Mouse (Mus musculus): ENCODE measurements around the gene Olfr394. TPM values are rescaled to one million over a fixed set of nuclear protein-coding genes. Genes with fewer than 3 reads are reported as not detected.
"Not testable (repeated sequence)": the region's sequence is repeated elsewhere in the genome, so short reads cannot be mapped to it uniquely, and the experiment has no call there.

Gene Olfr394
- polyA plus RNA-seq (2015; fragmentation: Nextera tagmentation; extraction: Ambion mirVana) = not detected in 2 replicates

DNA sequence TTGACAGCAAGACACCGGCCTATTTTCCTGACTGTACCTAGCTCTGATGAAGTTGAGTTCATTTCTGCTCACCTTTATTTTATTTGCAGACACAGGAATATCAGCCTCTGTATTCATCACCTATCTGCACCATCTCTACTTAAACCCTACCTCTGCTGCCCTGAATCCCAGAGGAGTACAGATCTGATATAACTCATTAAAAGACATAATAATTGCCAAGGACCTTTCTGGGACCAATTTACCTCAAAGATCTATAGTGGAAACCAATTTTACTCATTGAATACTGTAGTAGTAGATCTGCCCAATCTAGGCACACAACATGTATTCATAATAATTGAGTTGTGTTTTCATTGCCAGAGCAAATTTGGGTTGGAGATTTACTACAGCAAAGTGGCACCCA lies at the start of gene Olfr394:
TSS of gene Olfr394 (minus strand) at position 101 of the 400 bp plus-strand sequence.
- Histone ChIP-seq H3K4me2 (ENCODE audit: low read depth, low read length) (no peak within 1 kb of the TSS), H3K27ac (ENCODE audit: low read length) (no peak within 1 kb of the TSS), H3K27me3 (ENCODE audit: control insufficient read depth, insufficient read depth, low read depth, low read length) (no peaks in the 10 kb centered on the region), H3K9ac (ENCODE audit: low read length) (no peak within 1 kb of the TSS), H3K9me3 (ENCODE audit: control insufficient read depth, low read length) (no peaks in the 10 kb centered on the region), H3K4me3 (ENCODE audit: low read length) (no peak within 1 kb of the TSS), H3K4me1 (replicated peaks; ENCODE audit: control insufficient read depth, insufficient read depth, low read length) (no peaks in the 10 kb centered on the region), H3K36me3 (ENCODE audit: control insufficient read depth, insufficient read depth, low read length) (no peaks in the 10 kb centered on the region)
- no peak for ATAC-seq (ENCODE audit: low read depth)
- WGBS = 65% methylated on average over 1 of the region's 1 CpGs

GRCm38 (mm10) chr11:73936377-73936776 lies 45.8 kb upstream of the Olfr394 start, which contains the start of gene Olfr23:
Olfr23 (plus strand) TSS chr11:73936677.
- H3K36me3 ChIP-seq (ENCODE audit: control insufficient read depth, insufficient read depth, low read length) = no peaks in the 10 kb centered on the region
- no peak within 1 kb of the TSS for H3K27ac ChIP-seq (ENCODE audit: low read length)
- ATAC-seq (ENCODE audit: low read depth) = no peak
- H3K4me1 ChIP-seq (replicated peaks; ENCODE audit: control insufficient read depth, insufficient read depth, low read length) = no peaks in the 10 kb centered on the region
- no peak within 1 kb of the TSS for H3K4me2 ChIP-seq (ENCODE audit: low read depth, low read length)
- no peak within 1 kb of the TSS for H3K9ac ChIP-seq (ENCODE audit: low read length)
- no peak within 1 kb of the TSS for H3K4me3 ChIP-seq (ENCODE audit: low read length)
- no peaks in the 10 kb centered on the region for H3K27me3 ChIP-seq (ENCODE audit: control insufficient read depth, insufficient read depth, low read depth, low read length)
- no peaks in the 10 kb centered on the region for H3K9me3 ChIP-seq (ENCODE audit: control insufficient read depth, low read length)

- H3K27me3 ChIP-seq (ENCODE audit: control insufficient read depth, insufficient read depth, low read depth, low read length); H3K36me3 ChIP-seq (ENCODE audit: control insufficient read depth, insufficient read depth, low read length); H3K9me3 ChIP-seq (ENCODE audit: control insufficient read depth, low read length); H3K4me3 ChIP-seq (ENCODE audit: low read length); H3K9ac ChIP-seq (ENCODE audit: low read length); H3K27ac ChIP-seq (ENCODE audit: low read length); H3K4me2 ChIP-seq (ENCODE audit: low read depth, low read length); H3K4me1 ChIP-seq (replicated peaks; ENCODE audit: control insufficient read depth, insufficient read depth, low read length); ATAC-seq (ENCODE audit: low read depth): not testable (repeated sequence)
- 69% methylated on average over 4 of the region's 4 CpGs for WGBS
Observed at GRCm38 (mm10) chr11:73909199-73909598, 18.6 kb upstream of the Olfr394 start, which contains the start of gene Olfr395. Olfr395 (minus strand) TSS chr11:73909299.

- H3K27ac ChIP-seq (ENCODE audit: low read length) = no peak within 1 kb of the TSS
- no peaks in the 10 kb centered on the region for H3K9me3 ChIP-seq (ENCODE audit: control insufficient read depth, low read length)
- H3K4me3 ChIP-seq (ENCODE audit: low read length) = no peak within 1 kb of the TSS
- no peaks in the 10 kb centered on the region for H3K4me1 ChIP-seq (replicated peaks; ENCODE audit: control insufficient read depth, insufficient read depth, low read length)
- H3K4me2 ChIP-seq (ENCODE audit: low read depth, low read length) = no peak within 1 kb of the TSS
- no peak within 1 kb of the TSS for H3K9ac ChIP-seq (ENCODE audit: low read length)
- ATAC-seq (ENCODE audit: low read depth) = no peak
- H3K36me3 ChIP-seq (ENCODE audit: control insufficient read depth, insufficient read depth, low read length) = no peaks in the 10 kb centered on the region
- H3K27me3 ChIP-seq (ENCODE audit: control insufficient read depth, insufficient read depth, low read depth, low read length) = no peaks in the 10 kb centered on the region
Observed at GRCm38 (mm10) chr11:73851354-73851753, 39.2 kb downstream of the Olfr394 start, which contains the start of gene Olfr393. Olfr393 (minus strand) TSS chr11:73851454.

Other genes with a start within 250 kb of the Olfr394 start
- not detected in 2 replicates for gene Zfp735, start 202.0 kb downstream of the Olfr394 start, polyA plus RNA-seq (2015; fragmentation: Nextera tagmentation; extraction: Ambion mirVana)
- not detected in 2 replicates for gene Olfr389, start 110.1 kb downstream of the Olfr394 start, polyA plus RNA-seq (2015; fragmentation: Nextera tagmentation; extraction: Ambion mirVana)
- not detected in 2 replicates for gene Olfr390, start 107.8 kb downstream of the Olfr394 start, polyA plus RNA-seq (2015; fragmentation: Nextera tagmentation; extraction: Ambion mirVana)
- not detected in 2 replicates for gene Olfr391-ps, start 87.7 kb downstream of the Olfr394 start, polyA plus RNA-seq (2015; fragmentation: Nextera tagmentation; extraction: Ambion mirVana)
- gene Olfr392, start 73.7 kb downstream of the Olfr394 start, polyA plus RNA-seq (2015; fragmentation: Nextera tagmentation; extraction: Ambion mirVana) = not detected in 2 replicates
- gene Olfr393, start 39.3 kb downstream of the Olfr394 start, polyA plus RNA-seq (2015; fragmentation: Nextera tagmentation; extraction: Ambion mirVana) = not detected in 2 replicates
- not detected in 2 replicates for gene Olfr395, start 18.5 kb upstream of the Olfr394 start, polyA plus RNA-seq (2015; fragmentation: Nextera tagmentation; extraction: Ambion mirVana)
- gene Olfr23, start 45.9 kb upstream of the Olfr394 start, polyA plus RNA-seq (2015; fragmentation: Nextera tagmentation; extraction: Ambion mirVana) = not detected in 2 replicates
- gene Olfr397, start 70.0 kb upstream of the Olfr394 start, polyA plus RNA-seq (2015; fragmentation: Nextera tagmentation; extraction: Ambion mirVana) = not detected in 2 replicates
- gene Olfr398, start 99.6 kb upstream of the Olfr394 start, polyA plus RNA-seq (2015; fragmentation: Nextera tagmentation; extraction: Ambion mirVana) = not detected in 2 replicates
- gene Olfr139, start 165.8 kb upstream of the Olfr394 start, polyA plus RNA-seq (2015; fragmentation: Nextera tagmentation; extraction: Ambion mirVana) = not detected in 2 replicates
- gene Olfr399, start 165.8 kb upstream of the Olfr394 start, polyA plus RNA-seq (2015; fragmentation: Nextera tagmentation; extraction: Ambion mirVana) = not detected in 2 replicates
- not detected in 2 replicates for gene Zfp616, start 179.2 kb upstream of the Olfr394 start, polyA plus RNA-seq (2015; fragmentation: Nextera tagmentation; extraction: Ambion mirVana)
- gene Olfr401, start 222.9 kb upstream of the Olfr394 start, polyA plus RNA-seq (2015; fragmentation: Nextera tagmentation; extraction: Ambion mirVana) = not detected in 2 replicates

Measured in lung, embryonic 16.5 days (tissue).